Mouse (Mus musculus): Measurements from ENCODE around the gene Wdr17.

- TF ChIP-seq CTCF (IDR thresholded peaks at IDR 0.05; ENCODE audit: extremely low read depth, insufficient read depth, low read length) (no peak), POLR2A (IDR thresholded peaks at IDR 0.05; ENCODE audit: extremely low read depth, insufficient read depth, low read length) (no peak)
These were observed 94.3 kb downstream of the Wdr17 start for GRCm38 (mm10) chr8:54792699-54793061.

Measured in cortical plate, adult 2 months (tissue).